7 mouse cellular contexts compared by ENCODE assay signal in genomic region chr17:83563703-83564111, GRCm38 (mm10). TPM values are rescaled to one million over a fixed set of nuclear protein-coding genes. Genes with fewer than 3 reads are reported as not detected.
A peak's percentile ranks its signal among the peaks of the same experiment; 100 is the strongest.
DNase-seq lines count a peak whose midpoint lies in the region; ATAC-seq and TF ChIP-seq lines count a peak whose summit lies in the region.

No protein-coding gene starts in this region.

- peak; percentile 77 for TF ChIP-seq CTCF in lung, embryonic 14.5 days (IDR thresholded peaks at IDR 0.05; ENCODE audit: low read depth)

- H3K27me3 ChIP-seq in intestine, embryonic 16.5 days (replicated peaks; ENCODE audit: control insufficient read depth, insufficient read depth, low read length) = no peaks in the 10 kb centered on the region
- H3K27me3 ChIP-seq in lung, embryonic 14.5 days (ENCODE audit: insufficient read depth, low read length) = no peaks in the 10 kb centered on the region

- no peak overlapping the region for H3K4me2 ChIP-seq in intestine, embryonic 16.5 days (ENCODE audit: low read depth, low read length)
- H3K4me2 ChIP-seq in lung, embryonic 14.5 days = peak overlapping the region; percentile 33; the same call in 1 of the 2 replicates

- WGBS in intestine, embryonic 16.5 days = 46% methylated on average over 10 of the region's 10 CpGs
- WGBS in lung, embryonic 14.5 days = 43% methylated on average over 10 of the region's 10 CpGs

- H3K4me1 ChIP-seq in intestine, embryonic 16.5 days (ENCODE audit: control insufficient read depth, insufficient read depth, low read length) = no peaks in the 10 kb centered on the region
- no peaks in the 10 kb centered on the region for H3K4me1 ChIP-seq in lung, embryonic 14.5 days (ENCODE audit: insufficient read depth)

- no peaks in the 10 kb centered on the region for H3K9me3 ChIP-seq in intestine, embryonic 16.5 days (ENCODE audit: control insufficient read depth, low read length)
- H3K9me3 ChIP-seq in lung, embryonic 14.5 days (ENCODE audit: low read depth, low read length) = no peaks in the 10 kb centered on the region

- H3K27ac ChIP-seq in intestine, embryonic 16.5 days (ENCODE audit: low read length) = no peak overlapping the region
- H3K27ac ChIP-seq in lung, embryonic 14.5 days (ENCODE audit: low read depth) = no peak overlapping the region

- DNase-seq in 3T3-L1 (ENCODE audit: low read depth, low spot score) = peak; percentile 57
- peak; percentile 22 for DNase-seq in c-Kit-positive CD71-positive TER-119-negative erythroid progenitor cells, embryonic 14.5 days (ENCODE audit: low read depth)
- DNase-seq in gastrocnemius, postnatal 10 days = peak; percentile 54
- DNase-seq in lung, embryonic 14.5 days = peak; percentile 76
- DNase-seq in skeletal muscle tissue, adult 2 months (ENCODE audit: low read depth, low spot score) = peak; percentile 16

- H3K36me3 ChIP-seq in intestine, embryonic 16.5 days (ENCODE audit: control insufficient read depth, insufficient read depth, low read length) = no peaks in the 10 kb centered on the region
- no peaks in the 10 kb centered on the region for H3K36me3 ChIP-seq in lung, embryonic 14.5 days (ENCODE audit: insufficient read depth)

- no peak overlapping the region for H3K4me3 ChIP-seq in intestine, embryonic 16.5 days (ENCODE audit: low read length)
- no peak overlapping the region for H3K4me3 ChIP-seq in lung, embryonic 14.5 days (ENCODE audit: low read depth, low read length)

- peak; percentile 71 for ATAC-seq in CD4-positive, CD25-positive, alpha-beta regulatory T cell, adult 4 months
- peak; percentile 55 for ATAC-seq in intestine, embryonic 16.5 days
- ATAC-seq in lung, embryonic 14.5 days (ENCODE audit: insufficient read depth) = peak; percentile 69; the same call in 1 of the 2 replicates

- no peak overlapping the region for H3K9ac ChIP-seq in intestine, embryonic 16.5 days (ENCODE audit: low read depth, low read length)
- no peak overlapping the region for H3K9ac ChIP-seq in lung, embryonic 14.5 days

RNA-seq across cellular contexts. Expression of gene Cox7a2l, which starts 46.6 kb away (rescaled TPM):
- 100 to 1,000 TPM; 545 to 584 TPM for polyA plus RNA-seq in CD4-positive, CD25-positive, alpha-beta regulatory T cell, adult 4 months (2017; shearing (Covaris generic))
- total RNA-seq in gastrocnemius, postnatal 10 days (2021) = 100 to 1,000 TPM; 140 TPM
- 189 and 191 TPM in 2 replicates for polyA plus RNA-seq in intestine, embryonic 16.5 days (2015; fragmentation: Nextera tagmentation; extraction: Ambion mirVana)
- polyA plus RNA-seq in lung, embryonic 14.5 days (2014; fragmentation: Nextera tagmentation; extraction: Ambion mirVana) = 175 TPM in 2 replicates

Comparison
In these comparisons a context has a peak if more than half of its experiments do, and no peak if none do; other contexts are left out.
1. DNase-seq: peak in every context shown above with its lines; median percentile 76 in lung, embryonic 14.5 days; 57 in 3T3-L1; 54 in gastrocnemius, postnatal 10 days; 22 in c-Kit-positive CD71-positive TER-119-negative erythroid progenitor cells, embryonic 14.5 days; 16 in skeletal muscle tissue, adult 2 months.